Mouse (Mus musculus): ENCODE results near the gene Tmem45a.
"Not testable (repeated sequence)": the region's sequence is repeated elsewhere in the genome, so short reads cannot be mapped to it uniquely, and the experiment has no call there.

Tmem45a gene

GRCm38 (mm10) chr16:56885824-56886615, at the start of gene Tmem45a:
Gene Tmem45a (minus strand): TSS chr16:56886166.
- DNase-seq (ENCODE audit: low read depth), result no peak

- DNase-seq (ENCODE audit: low read depth), result no peak
Observed at GRCm38 (mm10) chr16:56928023-56928422, 42.1 kb upstream of the Tmem45a start, which contains the start of gene Lnp1. Gene Lnp1 (minus strand): TSS chr16:56928061.

- DNase-seq (ENCODE audit: low read depth), result peak; percentile 75
Observed at GRCm38 (mm10) chr16:56920102-56920657, 34.2 kb upstream of the Tmem45a start.

- no peak for DNase-seq (ENCODE audit: low read depth)
Observed at GRCm38 (mm10) chr16:56917230-56917629, 31.3 kb upstream of the Tmem45a start.

- no peak for DNase-seq (ENCODE audit: low read depth)
Observed at GRCm38 (mm10) chr16:56908986-56909385, 23.0 kb upstream of the Tmem45a start.

GRCm38 (mm10) chr16:56902206-56902605, 16.2 kb upstream of the Tmem45a start:
- not testable (repeated sequence) for DNase-seq (ENCODE audit: low read depth)

- DNase-seq (ENCODE audit: low read depth), result no peak
Observed at GRCm38 (mm10) chr16:56891583-56891982, 5.6 kb upstream of the Tmem45a start.

GRCm38 (mm10) chr16:56886616-56887116, 700 bp upstream of the Tmem45a start:
- no peak for DNase-seq (ENCODE audit: low read depth)

GRCm38 (mm10) chr16:56884811-56885210, 1.2 kb downstream of the Tmem45a start:
- no peak for DNase-seq (ENCODE audit: low read depth)

GRCm38 (mm10) chr16:56873410-56873809, 12.6 kb downstream of the Tmem45a start:
- DNase-seq (ENCODE audit: low read depth), result no peak

GRCm38 (mm10) chr16:56870458-56870857, 15.5 kb downstream of the Tmem45a start:
- no peak for DNase-seq (ENCODE audit: low read depth)

- DNase-seq (ENCODE audit: low read depth), result no peak
Observed at GRCm38 (mm10) chr16:56868361-56868760, 17.6 kb downstream of the Tmem45a start.

GRCm38 (mm10) chr16:56867591-56867990, 18.4 kb downstream of the Tmem45a start:
- no peak for DNase-seq (ENCODE audit: low read depth)

GRCm38 (mm10) chr16:56852841-56853587, 33.0 kb downstream of the Tmem45a start:
- no peak for DNase-seq (ENCODE audit: low read depth)

- no peak for DNase-seq (ENCODE audit: low read depth)
Observed at GRCm38 (mm10) chr16:56842988-56843387, 43.0 kb downstream of the Tmem45a start.

- no peak for DNase-seq (ENCODE audit: low read depth)
Observed at GRCm38 (mm10) chr16:56833312-56833711, 52.7 kb downstream of the Tmem45a start.

- no peak for DNase-seq (ENCODE audit: low read depth)
Observed at GRCm38 (mm10) chr16:56831986-56832385, 54.0 kb downstream of the Tmem45a start.

- DNase-seq (ENCODE audit: low read depth), result no peak
Observed at GRCm38 (mm10) chr16:56801370-56802109, 84.4 kb downstream of the Tmem45a start.

GRCm38 (mm10) chr16:56800946-56801345, 85.0 kb downstream of the Tmem45a start:
- DNase-seq (ENCODE audit: low read depth), result no peak

GRCm38 (mm10) chr16:56800469-56800868, 85.5 kb downstream of the Tmem45a start:
- DNase-seq (ENCODE audit: low read depth), result peak; percentile 59

- DNase-seq (ENCODE audit: low read depth), result no peak
Observed at GRCm38 (mm10) chr16:56799541-56800029, 86.4 kb downstream of the Tmem45a start.

- DNase-seq (ENCODE audit: low read depth), result peak; percentile 39
Observed at GRCm38 (mm10) chr16:56798873-56799272, 87.1 kb downstream of the Tmem45a start.
